Mouse (Mus musculus) midbrain, embryonic 10.5 days (tissue): ENCODE measurements at regions not wholly inside any gene's neighbourhood (a gene's known extent, or its start where the extent isn't known, plus 50 kb on each side); places are given as distances from the start of the nearest gene placed in this dataset.
"Not testable (repeated sequence)": the region's sequence is repeated elsewhere in the genome, so short reads cannot be mapped to it uniquely, and the experiment has no call there.

Experiments
- DNase-seq: peaks from one replicate; pipeline ENCODE4 v3.0.0-alpha.2; 2017; ENCODE audit warnings: low spot score
- H3K27ac ChIP-seq: fragments of 300-500 bp; sonication (generic); replicated peaks from 2 replicates; pipeline ENCODE4 v1.5.1; 2016; ENCODE audit warnings: mild to moderate bottlenecking
- H3K27me3 ChIP-seq: fragments of 300-500 bp; sonication (generic); 2 replicates; pipeline ENCODE4 v1.6.1; 2016; ENCODE audit warnings: low read depth, mild to moderate bottlenecking; ENCODE audit not compliant: poor library complexity, severe bottlenecking
- H3K36me3 ChIP-seq: fragments of 300-500 bp; sonication (generic); 2 replicates; pipeline ENCODE4 v1.6.1; 2016; ENCODE audit warnings: mild to moderate bottlenecking, moderate library complexity
- H3K4me1 ChIP-seq: fragments of 300-500 bp; sonication (generic); 2 replicates; pipeline ENCODE4 v1.6.1; 2016
- H3K4me3 ChIP-seq: fragments of 300-500 bp; sonication (generic); 2 replicates; pipeline ENCODE4 v1.5.1; 2016; ENCODE audit warnings: mild to moderate bottlenecking, moderate library complexity
- H3K9me3 ChIP-seq: fragments of 300-500 bp; sonication (generic); replicated peaks from 2 replicates; pipeline ENCODE4 v1.6.1; 2016; ENCODE audit warnings: mild to moderate bottlenecking
- WGBS: fragments of 180-500 bp; shearing (Covaris S2); methylation state at CpG from one replicate; pipeline ENCODE4 v1.1.7; 2016; 5-methylcytosine and 5-hydroxymethylcytosine counted together

GRCm38 (mm10) chrX:152511922-152512321, 51.2 kb upstream of the Cldn34a start:
- H3K9me3 ChIP-seq, H3K4me3 ChIP-seq, H3K36me3 ChIP-seq, H3K27ac ChIP-seq, H3K4me1 ChIP-seq, DNase-seq: not testable (repeated sequence)
- 82% methylated on average over 3 of the region's 5 CpGs for WGBS
- H3K27me3 ChIP-seq: peaks cover 41% of the 10 kb centered on the region

- H3K36me3 ChIP-seq, H3K9me3 ChIP-seq, DNase-seq, H3K27me3 ChIP-seq, H3K4me3 ChIP-seq, H3K27ac ChIP-seq, H3K4me1 ChIP-seq: not testable (repeated sequence)
- no CpG with 5 or more reads among the region's 3 CpGs for WGBS
These were observed 57.7 kb upstream of the Cldn34a start for GRCm38 (mm10) chrX:152505405-152505804.

GRCm38 (mm10) chrX:152499371-152499957, 63.7 kb upstream of the Cldn34a start:
- not testable (repeated sequence) for H3K9me3 ChIP-seq, H3K27ac ChIP-seq, H3K4me1 ChIP-seq, H3K4me3 ChIP-seq, H3K36me3 ChIP-seq, DNase-seq
- peaks cover 21% of the 10 kb centered on the region for H3K27me3 ChIP-seq
- WGBS: no CpG with 5 or more reads among the region's 5 CpGs

- Histone ChIP-seq H3K27ac (no peak overlapping the region), H3K9me3 (no peaks in the 10 kb centered on the region), H3K4me1 (no peaks in the 10 kb centered on the region), H3K4me3 (no peak overlapping the region), H3K36me3 (no peaks in the 10 kb centered on the region), H3K27me3 (peaks cover 93% of the 10 kb centered on the region)
- DNase-seq: no peak
- WGBS: 48% methylated on average over 4 of the region's 4 CpGs
These were observed 91.6 kb upstream of the Cldn34a start for GRCm38 (mm10) chrX:152471387-152472010.

- H3K4me3 ChIP-seq, DNase-seq, H3K36me3 ChIP-seq, H3K4me1 ChIP-seq, H3K9me3 ChIP-seq, H3K27ac ChIP-seq: not testable (repeated sequence)
- H3K27me3 ChIP-seq: peaks cover 28% of the 10 kb centered on the region
- no CpG with 5 or more reads among the region's 5 CpGs for WGBS
These were observed 56.0 kb upstream of the Gpr173 start for GRCm38 (mm10) chrX:152424432-152424958.

- not testable (repeated sequence) for DNase-seq, H3K4me3 ChIP-seq
- no CpG with 5 or more reads among the region's 3 CpGs for WGBS
These were observed 50.0 kb upstream of the Gpr173 start for GRCm38 (mm10) chrX:152418512-152418911.

More at GRCm38 (mm10) chrX:152418512-152418911, 50.0 kb upstream of the Gpr173 start:
- not testable (repeated sequence) for H3K9me3 ChIP-seq, H3K27me3 ChIP-seq, H3K27ac ChIP-seq, H3K4me1 ChIP-seq, H3K36me3 ChIP-seq
